In the genomic region with DNA sequence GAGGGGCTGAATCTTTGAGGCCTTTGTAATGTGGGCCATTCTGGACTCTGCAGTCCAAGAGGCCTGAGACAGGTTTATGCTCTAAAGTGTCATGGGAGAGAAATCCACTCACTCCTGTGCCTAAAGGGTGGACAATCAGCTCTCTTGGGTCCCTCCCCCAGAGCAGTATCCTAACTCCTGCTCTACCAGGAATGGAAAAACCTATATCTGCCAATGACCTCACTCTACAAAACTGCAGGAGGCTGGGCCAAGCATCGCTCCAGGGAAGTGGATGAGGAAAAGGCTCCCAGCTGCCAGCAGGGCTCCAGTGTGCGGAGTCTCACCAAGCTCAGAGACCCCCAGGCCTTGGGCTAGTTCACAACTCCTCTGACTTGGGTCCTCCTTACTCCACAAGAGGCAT, we compare ENCODE assay signal across 9 mouse cellular contexts.
DNase-seq lines count a peak whose midpoint lies in the region; ATAC-seq and TF ChIP-seq lines count a peak whose summit lies in the region.
"Had no signal": no experiment of that assay in that cellular context is flagged by ENCODE, and none has a peak within 500 bp of the region (broad histone marks: within the 10 kb centered on the region; RNA-seq: fewer than 3 reads in every experiment).

No protein-coding gene starts in this region.

- peaks cover 44% of the 10 kb centered on the region for H3K4me1 ChIP-seq in hindbrain, embryonic 10.5 days (replicated peaks)
- peaks cover 25% of the 10 kb centered on the region for H3K4me1 ChIP-seq in hindbrain, embryonic 13.5 days (replicated peaks)

- H3K9ac ChIP-seq in hindbrain, embryonic 13.5 days: no peak overlapping the region

- intact Hi-C loops in left cerebral cortex, postnatal 36 days (cut with DNase I): no loop called here

- no peak overlapping the region for H3K4me3 ChIP-seq in hindbrain, embryonic 10.5 days
- H3K4me3 ChIP-seq in hindbrain, embryonic 13.5 days: no peak overlapping the region
- H3K4me3 ChIP-seq in myocyte: no peak overlapping the region
- H3K4me3 ChIP-seq: megakaryocyte, embryonic 14.5 days had no signal

- TF ChIP-seq POLR2A in myocyte (IDR thresholded peaks at IDR 0.05; ENCODE audit: insufficient read length, low read depth): no peak

- no peak for DNase-seq in hindbrain, embryonic 10.5 days (ENCODE audit: low spot score)
- DNase-seq in heart, adult 18-20 months: peak; percentile 64 to 77
- DNase-seq in kidney, postnatal 14 days: peak; percentile 59
- no peak for DNase-seq in left cerebral cortex, postnatal 36 days (ENCODE audit: low spot score in 2 of 2)
- DNase-seq in spleen, postnatal 36 days (ENCODE audit: low spot score in 2 of 2): no peak
- DNase-seq in layer of hippocampus, adult 18-20 months (ENCODE audit: low spot score in 2 of 2): no peak

- no peaks in the 10 kb centered on the region for H3K27me3 ChIP-seq in hindbrain, embryonic 10.5 days (ENCODE audit: insufficient read depth, poor library complexity, severe bottlenecking)
- H3K27me3 ChIP-seq in hindbrain, embryonic 13.5 days: no peaks in the 10 kb centered on the region
- H3K27me3 ChIP-seq in myocyte (ENCODE audit: control insufficient read depth, insufficient read depth, insufficient read length): no peaks in the 10 kb centered on the region

- no peak overlapping the region for H3K4me2 ChIP-seq in hindbrain, embryonic 13.5 days
- H3K4me2 ChIP-seq in myocyte (ENCODE audit: low read depth): peak overlapping the region; percentile 64

- H3K36me3 ChIP-seq in hindbrain, embryonic 10.5 days: no peaks in the 10 kb centered on the region
- no peaks in the 10 kb centered on the region for H3K36me3 ChIP-seq in hindbrain, embryonic 13.5 days
- H3K36me3 ChIP-seq in myocyte (ENCODE audit: control insufficient read depth, insufficient read depth): no peaks in the 10 kb centered on the region

- H3K9me3 ChIP-seq in hindbrain, embryonic 10.5 days: no peaks in the 10 kb centered on the region
- H3K9me3 ChIP-seq in hindbrain, embryonic 13.5 days: no peaks in the 10 kb centered on the region
- H3K9me3 ChIP-seq: megakaryocyte, embryonic 14.5 days had no signal

- H3ac ChIP-seq in myocyte (ENCODE audit: control insufficient read depth, insufficient read length): no peak overlapping the region

- no peaks in the 10 kb centered on the region for H3K79me2 ChIP-seq in myocyte (ENCODE audit: control insufficient read depth, insufficient read depth)

- ATAC-seq in hindbrain, embryonic 13.5 days (ENCODE audit: low FRiP score): no peak

- WGBS in hindbrain, embryonic 10.5 days: 64% methylated on average over 2 of the region's 2 CpGs
- WGBS in hindbrain, embryonic 13.5 days: 74% methylated on average over 2 of the region's 2 CpGs

- peak overlapping the region; percentile 62 for H3K27ac ChIP-seq in hindbrain, embryonic 10.5 days
- H3K27ac ChIP-seq in hindbrain, embryonic 13.5 days: no peak overlapping the region

TF ChIP-seq in myocyte, 11 proteins besides CTCF, POLR2A, EP300 and RAD21:
- TF ChIP-seq REST (IDR thresholded peaks at IDR 0.05; ENCODE audit: insufficient read depth, insufficient read length) (no peak), MYOG (IDR thresholded peaks at IDR 0.05; ENCODE audit: control insufficient read depth in 1 of 3, insufficient read depth in 1 of 3, insufficient read length in 2 of 3, low read depth in 2 of 3) (peak in 1 of 3 experiments; percentile 26), CEBPB (IDR thresholded peaks at IDR 0.05; ENCODE audit: insufficient read depth, poor library complexity, severe bottlenecking) (no peak), TCF12 (IDR thresholded peaks at IDR 0.05; ENCODE audit: insufficient read depth, poor library complexity, severe bottlenecking) (no peak), MYOD1 (IDR thresholded peaks at IDR 0.05; ENCODE audit: control insufficient read depth in 1 of 3, insufficient read length in 2 of 3, low read depth in 2 of 3) (peak in 2 of 3 experiments; percentile 10 to 17), POLR2AphosphoS2 (IDR thresholded peaks at IDR 0.05; ENCODE audit: insufficient read length, low read depth) (no peak), MAX (IDR thresholded peaks at IDR 0.05; ENCODE audit: low read depth) (no peak), E2F4 (IDR thresholded peaks at IDR 0.05; ENCODE audit: insufficient read depth) (no peak), USF1 (IDR thresholded peaks at IDR 0.05; ENCODE audit: low read depth) (no peak), SRF (IDR thresholded peaks at IDR 0.05; ENCODE audit: control insufficient read depth, insufficient read length, low read depth) (no peak), TCF3 (IDR thresholded peaks at IDR 0.05; ENCODE audit: insufficient read length, low read depth) (no peak)
TF ChIP-seq in myocyte: peak in this region for 2.

Comparison
In these comparisons a context has a peak if more than half of its experiments do, and no peak if none do; other contexts are left out.
1. DNase-seq: peak in heart, adult 18-20 months (2 of 2) and kidney, postnatal 14 days (single experiment); none in hindbrain, embryonic 10.5 days (single experiment), left cerebral cortex, postnatal 36 days (0 of 2), spleen, postnatal 36 days (0 of 2) and layer of hippocampus, adult 18-20 months (0 of 2).